23 mouse cellular contexts compared by ENCODE assay signal in the genomic region with DNA sequence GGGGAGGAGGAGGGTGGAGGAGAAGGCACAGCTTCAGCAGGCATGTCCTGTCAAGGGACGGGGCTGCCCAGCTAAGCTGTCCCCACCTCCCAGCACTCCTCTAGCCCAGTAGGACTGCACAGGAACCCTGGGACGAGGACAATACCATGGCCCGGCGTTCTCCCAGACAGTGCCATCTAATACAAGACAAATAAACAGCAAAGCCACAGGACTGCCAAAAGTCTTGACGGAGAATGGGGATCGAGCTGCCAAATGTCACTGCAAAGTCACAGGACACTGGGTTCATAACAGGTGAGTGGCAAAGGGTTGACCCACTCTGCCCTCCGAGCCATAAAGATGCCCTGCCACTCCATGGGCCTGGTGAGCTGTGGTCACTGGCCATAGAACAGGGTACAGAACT.
DNase-seq lines count a peak whose midpoint lies in the region; ATAC-seq and TF ChIP-seq lines count a peak whose summit lies in the region.
"Had no signal": no experiment of that assay in that cellular context is flagged by ENCODE, and none has a peak within 500 bp of the region (broad histone marks: within the 10 kb centered on the region; RNA-seq: fewer than 3 reads in every experiment).

No protein-coding gene starts in this region.

- DNase-seq in left cerebral cortex, adult 2 months (ENCODE audit: extremely low spot score in 1 of 2, low spot score in 2 of 2) = no peak
- DNase-seq in left cerebral cortex, adult 18-20 months (ENCODE audit: low spot score in 2 of 2) = no peak
- no peak for DNase-seq in midbrain, embryonic 14.5 days
- DNase-seq in stomach, postnatal 0 days (ENCODE audit: low spot score) = no peak
- no peak for DNase-seq in adrenal gland, adult 8-10 months
- DNase-seq in embryo, embryonic 9.5 days (ENCODE audit: extremely low spot score) = no peak
- DNase-seq: adrenal gland, adult 2 months; cerebellum, adult 9-11 months; gastrocnemius, postnatal 36 days; heart, postnatal 4 days; kidney, postnatal 10 days; retina, postnatal 1 day; right cerebral cortex, postnatal 4 days; thymus, adult 18-20 months had no signal

- no peaks in the 10 kb centered on the region for H3K36me3 ChIP-seq in midbrain, embryonic 12.5 days
- H3K36me3 ChIP-seq in midbrain, embryonic 14.5 days (ENCODE audit: control insufficient read depth, insufficient read depth, low read length) = no peaks in the 10 kb centered on the region
- H3K36me3 ChIP-seq in limb, embryonic 13.5 days = peaks cover 16% of the 10 kb centered on the region
- no peaks in the 10 kb centered on the region for H3K36me3 ChIP-seq in stomach, postnatal 0 days (ENCODE audit: control insufficient read depth, insufficient read depth, low read length)
- H3K36me3 ChIP-seq: heart, embryonic 15.5 days; liver, embryonic 15.5 days had no signal

- intact Hi-C loops in left cerebral cortex, adult 2 months (cut with DNase I) = no loop called here

- no peak for TF ChIP-seq CTCF in left cerebral cortex, adult 2 months (IDR thresholded peaks at IDR 0.05)
- no peak for TF ChIP-seq CTCF in stomach, postnatal 0 days (IDR thresholded peaks at IDR 0.05; ENCODE audit: low read depth)

- 0 out of 2 replicates have a peak overlapping the region, but pooled peaks have one; percentile 4 for H3K9ac ChIP-seq in midbrain, embryonic 12.5 days (replicated peaks)
- no peak overlapping the region for H3K9ac ChIP-seq in midbrain, embryonic 14.5 days (replicated peaks; ENCODE audit: low read length)
- no peak overlapping the region for H3K9ac ChIP-seq in limb, embryonic 13.5 days
- no peak overlapping the region for H3K9ac ChIP-seq in stomach, postnatal 0 days (ENCODE audit: low read length)
- H3K9ac ChIP-seq: heart, embryonic 15.5 days; limb, embryonic 12.5 days; liver, embryonic 15.5 days had no signal

- no peak for TF ChIP-seq EP300 in stomach, postnatal 0 days (optimal IDR thresholded peaks at IDR 0.05)

- peaks cover 15% of the 10 kb centered on the region; the same call in 1 of the 2 replicates for H3K27me3 ChIP-seq in midbrain, embryonic 12.5 days
- H3K27me3 ChIP-seq in midbrain, embryonic 14.5 days (ENCODE audit: control insufficient read depth, insufficient read depth, low read length) = no peaks in the 10 kb centered on the region; the same call in 1 of the 2 replicates
- no peaks in the 10 kb centered on the region for H3K27me3 ChIP-seq in limb, embryonic 13.5 days
- no peaks in the 10 kb centered on the region for H3K27me3 ChIP-seq in stomach, postnatal 0 days (ENCODE audit: control insufficient read depth, insufficient read depth, low read length)
- H3K27me3 ChIP-seq: heart, embryonic 15.5 days; limb, embryonic 12.5 days; liver, embryonic 15.5 days had no signal

- peaks cover 87% of the 10 kb centered on the region for H3K4me1 ChIP-seq in midbrain, embryonic 12.5 days
- H3K4me1 ChIP-seq in midbrain, embryonic 14.5 days (ENCODE audit: control insufficient read depth, insufficient read depth, low read length) = peaks cover 19% of the 10 kb centered on the region
- H3K4me1 ChIP-seq in limb, embryonic 13.5 days = peaks cover 100% of the 10 kb centered on the region
- peaks cover 26% of the 10 kb centered on the region for H3K4me1 ChIP-seq in stomach, postnatal 0 days (replicated peaks; ENCODE audit: control insufficient read depth, insufficient read depth)

- H3K9me3 ChIP-seq in midbrain, embryonic 12.5 days = no peaks in the 10 kb centered on the region
- no peaks in the 10 kb centered on the region for H3K9me3 ChIP-seq in midbrain, embryonic 14.5 days (ENCODE audit: control insufficient read depth, low read length)
- H3K9me3 ChIP-seq in limb, embryonic 13.5 days = no peaks in the 10 kb centered on the region
- H3K9me3 ChIP-seq in stomach, postnatal 0 days (ENCODE audit: control insufficient read depth, low read length) = no peaks in the 10 kb centered on the region
- H3K9me3 ChIP-seq: heart, embryonic 15.5 days; limb, embryonic 12.5 days; liver, embryonic 15.5 days had no signal

- ATAC-seq in midbrain, embryonic 12.5 days (ENCODE audit: low FRiP score, low read depth) = no peak
- no peak for ATAC-seq in midbrain, embryonic 14.5 days (ENCODE audit: low FRiP score, low TSS enrichment)
- ATAC-seq in limb, embryonic 13.5 days (ENCODE audit: low FRiP score, low read depth) = no peak
- no peak for ATAC-seq in stomach, postnatal 0 days (ENCODE audit: low FRiP score, low TSS enrichment)
- ATAC-seq: forebrain, embryonic 16.5 days; hindbrain, embryonic 16.5 days; intestine, postnatal 0 days had no signal

- H3K27ac ChIP-seq in left cerebral cortex, adult 2 months = peak overlapping the region; percentile 12; the same call in 1 of the 2 replicates
- no peak overlapping the region for H3K27ac ChIP-seq in midbrain, embryonic 12.5 days (replicated peaks)
- no peak overlapping the region for H3K27ac ChIP-seq in midbrain, embryonic 14.5 days (replicated peaks; ENCODE audit: low read depth, low read length)
- no peak overlapping the region for H3K27ac ChIP-seq in limb, embryonic 13.5 days
- H3K27ac ChIP-seq in stomach, postnatal 0 days (replicated peaks) = 0 out of 2 replicates have a peak overlapping the region, but pooled peaks have one; percentile 2
- H3K27ac ChIP-seq: heart, embryonic 15.5 days; limb, embryonic 12.5 days; liver, embryonic 15.5 days had no signal

- no peak overlapping the region for H3K4me2 ChIP-seq in midbrain, embryonic 12.5 days (replicated peaks)
- H3K4me2 ChIP-seq in midbrain, embryonic 14.5 days (ENCODE audit: low read length) = no peak overlapping the region
- H3K4me2 ChIP-seq in limb, embryonic 13.5 days (replicated peaks) = peak overlapping the region; percentile 27; the same call in 1 of the 2 replicates
- 0 out of 2 replicates have a peak overlapping the region, but pooled peaks have one; percentile 3 for H3K4me2 ChIP-seq in stomach, postnatal 0 days (replicated peaks; ENCODE audit: low read depth)
- H3K4me2 ChIP-seq: heart, embryonic 15.5 days; limb, embryonic 12.5 days; liver, embryonic 15.5 days had no signal

- 71% methylated on average over 7 of the region's 7 CpGs for WGBS in midbrain, embryonic 12.5 days
- 76% methylated on average over 7 of the region's 7 CpGs for WGBS in midbrain, embryonic 14.5 days
- WGBS in limb, embryonic 13.5 days = 80% methylated on average over 7 of the region's 7 CpGs
- WGBS in stomach, postnatal 0 days = 50% methylated on average over 7 of the region's 7 CpGs

- H3K4me3 ChIP-seq in left cerebral cortex, adult 2 months = no peak overlapping the region
- H3K4me3 ChIP-seq in midbrain, embryonic 12.5 days = no peak overlapping the region
- H3K4me3 ChIP-seq in midbrain, embryonic 14.5 days (replicated peaks; ENCODE audit: low read depth, low read length) = no peak overlapping the region
- no peak overlapping the region for H3K4me3 ChIP-seq in limb, embryonic 13.5 days
- H3K4me3 ChIP-seq in stomach, postnatal 0 days (ENCODE audit: low read depth, low read length) = no peak overlapping the region
- H3K4me3 ChIP-seq: erythroblast, embryonic 14.5 days; heart, embryonic 15.5 days; limb, embryonic 12.5 days; liver, embryonic 15.5 days had no signal

Comparison
In these comparisons a context has a peak if more than half of its experiments do, and no peak if none do; other contexts are left out.
1. H3K27ac ChIP-seq: peak in left cerebral cortex, adult 2 months (single experiment) and stomach, postnatal 0 days (single experiment); none in midbrain, embryonic 12.5 days (single experiment), midbrain, embryonic 14.5 days (single experiment) and limb, embryonic 13.5 days (single experiment).
2. H3K4me2 ChIP-seq: peak in limb, embryonic 13.5 days (single experiment) and stomach, postnatal 0 days (single experiment); none in midbrain, embryonic 12.5 days (single experiment) and midbrain, embryonic 14.5 days (single experiment).